Mouse (Mus musculus) E14TG2a.4 (cell line): ENCODE results near the gene Herpud2.
"Not testable (repeated sequence)": the region's sequence is repeated elsewhere in the genome, so short reads cannot be mapped to it uniquely, and the experiment has no call there.

ENCODE experiments used
- H3K27me3 ChIP-seq: 2 replicates; pipeline ENCODE4 v1.6.1; 2014; ENCODE audit warnings: low read length, control low read depth; ENCODE audit not compliant: insufficient read depth
- H3K36me3 ChIP-seq: 2 replicates; pipeline ENCODE4 v1.6.1; 2014; ENCODE audit warnings: low read length, control low read depth; ENCODE audit not compliant: insufficient read depth
- H3K4me1 ChIP-seq: replicated peaks from 2 replicates; pipeline ENCODE4 v1.6.1; 2014; ENCODE audit warnings: low read depth, low read length, control low read depth
- H3K4me3 ChIP-seq: replicated peaks from 2 replicates; pipeline ENCODE4 v1.5.1; 2014; ENCODE audit warnings: mild to moderate bottlenecking, low read length
- H3K9me3 ChIP-seq: 2 replicates; pipeline ENCODE4 v1.6.1; 2014; ENCODE audit warnings: low read length, control low read depth
- CTCF ChIP-seq: conservative IDR thresholded peaks from 2 replicates; pipeline ENCODE4 v1.5.1; 2014; ENCODE audit warnings: low read length
- NANOG ChIP-seq: IDR thresholded peaks from 2 replicates; pipeline ENCODE4 v1.6.1; 2014; ENCODE audit warnings: borderline replicate concordance, low read length, mixed read lengths
- POU5F1 ChIP-seq: IDR thresholded peaks from 2 replicates; pipeline ENCODE4 v1.6.1; 2014; ENCODE audit warnings: low read length, borderline replicate concordance

Herpud2 gene

GRCm38 (mm10) chr9:25138900-25139299, 12.7 kb downstream of the Herpud2 start:
- no peak overlapping the region for H3K4me3 ChIP-seq
- no peak for TF ChIP-seq POU5F1
- TF ChIP-seq CTCF: no peak
- TF ChIP-seq NANOG: no peak
- no peaks in the 10 kb centered on the region for H3K9me3 ChIP-seq
- no peaks in the 10 kb centered on the region for H3K27me3 ChIP-seq
- H3K4me1 ChIP-seq: no peaks in the 10 kb centered on the region
- H3K36me3 ChIP-seq: no peaks in the 10 kb centered on the region

GRCm38 (mm10) chr9:25132920-25133319, 18.7 kb downstream of the Herpud2 start:
- no peak for TF ChIP-seq POU5F1
- no peak for TF ChIP-seq CTCF
- no peak for TF ChIP-seq NANOG
- H3K9me3 ChIP-seq: no peaks in the 10 kb centered on the region
- H3K27me3 ChIP-seq: no peaks in the 10 kb centered on the region
- no peaks in the 10 kb centered on the region for H3K36me3 ChIP-seq
- H3K4me3 ChIP-seq: no peak overlapping the region
- H3K4me1 ChIP-seq: no peaks in the 10 kb centered on the region

- Histone ChIP-seq H3K4me3 (no peak overlapping the region), H3K36me3 (no peaks in the 10 kb centered on the region), H3K4me1 (no peaks in the 10 kb centered on the region), H3K9me3 (no peaks in the 10 kb centered on the region), H3K27me3 (no peaks in the 10 kb centered on the region)
- no peak for TF ChIP-seq POU5F1
- TF ChIP-seq NANOG: no peak
- no peak for TF ChIP-seq CTCF
Measured at GRCm38 (mm10) chr9:25132253-25132652, 19.4 kb downstream of the Herpud2 start.

GRCm38 (mm10) chr9:25124048-25124447, 27.6 kb downstream of the Herpud2 start:
- no peak overlapping the region for H3K4me3 ChIP-seq
- H3K36me3 ChIP-seq: peaks cover 8% of the 10 kb centered on the region
- TF ChIP-seq CTCF (no peak), NANOG (no peak), POU5F1 (no peak)
- no peaks in the 10 kb centered on the region for H3K4me1 ChIP-seq
- H3K27me3 ChIP-seq: no peaks in the 10 kb centered on the region
- no peaks in the 10 kb centered on the region for H3K9me3 ChIP-seq

GRCm38 (mm10) chr9:25123590-25123989, 28.0 kb downstream of the Herpud2 start:
- not testable (repeated sequence) for H3K27me3 ChIP-seq, H3K9me3 ChIP-seq, H3K4me3 ChIP-seq, H3K36me3 ChIP-seq, H3K4me1 ChIP-seq

GRCm38 (mm10) chr9:25104638-25105037, 47.0 kb downstream of the Herpud2 start:
- Histone ChIP-seq H3K36me3 (peaks cover 18% of the 10 kb centered on the region), H3K27me3 (no peaks in the 10 kb centered on the region), H3K9me3 (peaks cover 11% of the 10 kb centered on the region), H3K4me3 (no peak overlapping the region), H3K4me1 (no peaks in the 10 kb centered on the region)
- TF ChIP-seq CTCF (peak; percentile 98), NANOG (no peak), POU5F1 (no peak)

- Histone ChIP-seq H3K4me1 (no peaks in the 10 kb centered on the region), H3K36me3 (peaks cover 11% of the 10 kb centered on the region), H3K4me3 (no peak overlapping the region), H3K9me3 (peaks cover 11% of the 10 kb centered on the region), H3K27me3 (no peaks in the 10 kb centered on the region)
- TF ChIP-seq CTCF (no peak), POU5F1 (no peak), NANOG (no peak)
Measured at GRCm38 (mm10) chr9:25102881-25103280, 48.7 kb downstream of the Herpud2 start.

- Histone ChIP-seq H3K9me3 (no peaks in the 10 kb centered on the region), H3K4me1 (no peaks in the 10 kb centered on the region), H3K36me3 (no peaks in the 10 kb centered on the region), H3K27me3 (peaks cover 4% of the 10 kb centered on the region; the same call in 1 of the 2 replicates), H3K4me3 (no peak overlapping the region)
- TF ChIP-seq POU5F1 (no peak), NANOG (no peak), CTCF (no peak)
Measured at GRCm38 (mm10) chr9:25090853-25091252, 60.8 kb downstream of the Herpud2 start.

- H3K27me3 ChIP-seq: peaks cover 4% of the 10 kb centered on the region; the same call in 1 of the 2 replicates
- H3K36me3 ChIP-seq: no peaks in the 10 kb centered on the region
- no peaks in the 10 kb centered on the region for H3K4me1 ChIP-seq
- H3K9me3 ChIP-seq: no peaks in the 10 kb centered on the region
- TF ChIP-seq CTCF (no peak), POU5F1 (no peak), NANOG (no peak)
- H3K4me3 ChIP-seq: no peak within 1 kb of the TSS
Measured at GRCm38 (mm10) chr9:25089122-25089521, 62.5 kb downstream of the Herpud2 start, which contains the start of gene Gm10181. Gene Gm10181, plus strand, starts transcription at chr9:25089422.

GRCm38 (mm10) chr9:25076505-25076904, 75.1 kb downstream of the Herpud2 start:
- no peak overlapping the region for H3K4me3 ChIP-seq
- TF ChIP-seq CTCF (no peak), NANOG (no peak), POU5F1 (no peak)

More at GRCm38 (mm10) chr9:25076505-25076904, 75.1 kb downstream of the Herpud2 start:
- Histone ChIP-seq H3K4me1 (peaks cover 16% of the 10 kb centered on the region), H3K36me3 (no peaks in the 10 kb centered on the region), H3K27me3 (no peaks in the 10 kb centered on the region), H3K9me3 (no peaks in the 10 kb centered on the region)
